Comparison of ENCODE assay signal across 8 mouse cellular contexts in genomic region chr7:4150811-4151221, GRCm38 (mm10). TPM values are rescaled to one million over a fixed set of nuclear protein-coding genes. Genes with fewer than 3 reads are reported as not detected.
DNase-seq lines count a peak whose midpoint lies in the region; ATAC-seq and TF ChIP-seq lines count a peak whose summit lies in the region.

No protein-coding gene starts in this region.

- peak; percentile 52 for DNase-seq in layer of hippocampus, adult 11-12 months (ENCODE audit: low spot score)
- no peak for DNase-seq in layer of hippocampus, postnatal 36 days
- peak; percentile 61 for DNase-seq in adrenal gland, postnatal 25 days
- peak; percentile 51 for DNase-seq in forebrain, embryonic 11.5 days (ENCODE audit: low spot score)
- DNase-seq in hindbrain, postnatal 0 days (ENCODE audit: low spot score) = peak; percentile 74
- peak; percentile 52 for DNase-seq in midbrain, embryonic 14.5 days
- no peak for DNase-seq in ovary, postnatal 10 days (ENCODE audit: low spot score)

- H3K36me3 ChIP-seq in forebrain, embryonic 11.5 days (ENCODE audit: control insufficient read depth, insufficient read depth, low read length) = peaks cover 10% of the 10 kb centered on the region; the same call in 1 of the 2 replicates
- H3K36me3 ChIP-seq in hindbrain, postnatal 0 days (ENCODE audit: insufficient read depth, low read length) = peaks cover 17% of the 10 kb centered on the region
- peaks cover 27% of the 10 kb centered on the region for H3K36me3 ChIP-seq in limb, embryonic 15.5 days
- peaks cover 25% of the 10 kb centered on the region for H3K36me3 ChIP-seq in midbrain, embryonic 14.5 days (ENCODE audit: control insufficient read depth, insufficient read depth, low read length)

- peak overlapping the region; percentile 1; the same call in 1 of the 2 replicates for H3K4me3 ChIP-seq in forebrain, embryonic 11.5 days (ENCODE audit: low read depth, low read length)
- peak overlapping the region; percentile 52 for H3K4me3 ChIP-seq in hindbrain, postnatal 0 days (ENCODE audit: low read length)
- H3K4me3 ChIP-seq in limb, embryonic 15.5 days = peak overlapping the region; percentile 16
- H3K4me3 ChIP-seq in midbrain, embryonic 14.5 days (replicated peaks; ENCODE audit: low read depth, low read length) = peak overlapping the region; percentile 28

- 9% methylated on average over 14 of the region's 14 CpGs for WGBS in forebrain, embryonic 11.5 days
- WGBS in hindbrain, postnatal 0 days = 6% methylated on average over 14 of the region's 14 CpGs
- WGBS in limb, embryonic 15.5 days = 18% methylated on average over 14 of the region's 14 CpGs
- 5% methylated on average over 14 of the region's 14 CpGs for WGBS in midbrain, embryonic 14.5 days

- H3K9me3 ChIP-seq in forebrain, embryonic 11.5 days (ENCODE audit: control insufficient read depth, low read length) = no peaks in the 10 kb centered on the region
- no peaks in the 10 kb centered on the region for H3K9me3 ChIP-seq in hindbrain, postnatal 0 days (ENCODE audit: low read length)
- no peaks in the 10 kb centered on the region for H3K9me3 ChIP-seq in limb, embryonic 15.5 days
- H3K9me3 ChIP-seq in midbrain, embryonic 14.5 days (ENCODE audit: control insufficient read depth, low read length) = no peaks in the 10 kb centered on the region

- peaks cover 17% of the 10 kb centered on the region for H3K27me3 ChIP-seq in forebrain, embryonic 11.5 days (ENCODE audit: control insufficient read depth, insufficient read depth, low read length)
- H3K27me3 ChIP-seq in hindbrain, postnatal 0 days (ENCODE audit: insufficient read depth, low read length) = 0 out of 2 replicates have a peak, but pooled peaks cover 3% of the 10 kb centered on the region
- H3K27me3 ChIP-seq in limb, embryonic 15.5 days = peaks cover 6% of the 10 kb centered on the region; the same call in 1 of the 2 replicates
- peaks cover 17% of the 10 kb centered on the region for H3K27me3 ChIP-seq in midbrain, embryonic 14.5 days (ENCODE audit: control insufficient read depth, insufficient read depth, low read length)

- TF ChIP-seq CTCF in hindbrain, postnatal 0 days (IDR thresholded peaks at IDR 0.05; ENCODE audit: low read depth) = no peak

- no peak for ATAC-seq in forebrain, embryonic 11.5 days (replicated peaks; ENCODE audit: low FRiP score)
- ATAC-seq in hindbrain, postnatal 0 days = peak; percentile 30
- no peak for ATAC-seq in limb, embryonic 15.5 days (ENCODE audit: insufficient number of reproducible peaks, low FRiP score, low TSS enrichment, low read depth)
- ATAC-seq in midbrain, embryonic 14.5 days (ENCODE audit: low FRiP score, low TSS enrichment) = no peak

- peaks cover 7% of the 10 kb centered on the region; the same call in 1 of the 2 replicates for H3K4me1 ChIP-seq in forebrain, embryonic 11.5 days (replicated peaks; ENCODE audit: control insufficient read depth, insufficient read depth, low read length)
- H3K4me1 ChIP-seq in hindbrain, postnatal 0 days (ENCODE audit: insufficient read depth, low read length) = peaks cover 16% of the 10 kb centered on the region; the same call in 1 of the 2 replicates
- H3K4me1 ChIP-seq in limb, embryonic 15.5 days = peaks cover 43% of the 10 kb centered on the region
- peaks cover 22% of the 10 kb centered on the region for H3K4me1 ChIP-seq in midbrain, embryonic 14.5 days (ENCODE audit: control insufficient read depth, insufficient read depth, low read length)

- H3K27ac ChIP-seq in forebrain, embryonic 11.5 days (ENCODE audit: low read depth, low read length) = no peak overlapping the region
- 0 out of 2 replicates have a peak overlapping the region, but pooled peaks have one; percentile 91 for H3K27ac ChIP-seq in hindbrain, postnatal 0 days
- H3K27ac ChIP-seq in limb, embryonic 15.5 days = no peak overlapping the region
- H3K27ac ChIP-seq in midbrain, embryonic 14.5 days (replicated peaks; ENCODE audit: low read depth, low read length) = no peak overlapping the region

- no peak overlapping the region for H3K9ac ChIP-seq in forebrain, embryonic 11.5 days (ENCODE audit: low read length)
- H3K9ac ChIP-seq in hindbrain, postnatal 0 days (replicated peaks; ENCODE audit: low read length) = peak overlapping the region; percentile 66; the same call in 1 of the 2 replicates
- H3K9ac ChIP-seq in limb, embryonic 15.5 days = no peak overlapping the region
- H3K9ac ChIP-seq in midbrain, embryonic 14.5 days (replicated peaks; ENCODE audit: low read length) = peak overlapping the region; percentile 26; the same call in 1 of the 2 replicates

- peak overlapping the region; percentile 96 for H3K4me2 ChIP-seq in forebrain, embryonic 11.5 days (ENCODE audit: low read depth, low read length, severe bottlenecking)
- H3K4me2 ChIP-seq in hindbrain, postnatal 0 days (ENCODE audit: low read depth, low read length) = peak overlapping the region; percentile 96
- H3K4me2 ChIP-seq in limb, embryonic 15.5 days = peak overlapping the region; percentile 79; the same call in 1 of the 2 replicates
- H3K4me2 ChIP-seq in midbrain, embryonic 14.5 days (ENCODE audit: low read length) = peak overlapping the region; percentile 92

RNA-seq across cellular contexts. Expression of gene Leng9, which starts 0.6 kb away (rescaled TPM):
- 1 to 10 TPM; 5.5 to 5.9 TPM for total RNA-seq in layer of hippocampus, postnatal 36 days (2021)
- total RNA-seq in adrenal gland, postnatal 25 days (2021) = 11.5 and 12.2 TPM in 2 replicates
- polyA plus RNA-seq in forebrain, embryonic 11.5 days (2014; fragmentation: Nextera tagmentation; extraction: Ambion mirVana) = 1.6 and 2.7 TPM in 2 replicates
- 4.2 and 4.4 TPM in 2 replicates for total RNA-seq in hindbrain, postnatal 0 days (2014; rRNA removed)
- 4.2 and 5.4 TPM in 2 replicates for polyA plus RNA-seq in hindbrain, postnatal 0 days (2015; fragmentation: Nextera tagmentation; extraction: Ambion mirVana)
- 5.4 and 6.2 TPM in 2 replicates for polyA plus RNA-seq in limb, embryonic 15.5 days (2015; fragmentation: Nextera tagmentation; extraction: Ambion mirVana)
- polyA plus RNA-seq in midbrain, embryonic 14.5 days (2014; fragmentation: Nextera tagmentation; extraction: Ambion mirVana) = 3.4 and 4.8 TPM in 2 replicates

RNA-seq across cellular contexts. Expression of gene Cdc42ep5, which starts 13.8 kb away (rescaled TPM):
- 1 to 10 TPM in 1 of 2 experiments, under 1 TPM in 1; 0.95 to 1.1 TPM for total RNA-seq in layer of hippocampus, postnatal 36 days (2021)
- total RNA-seq in adrenal gland, postnatal 25 days (2021) = 42.7 and 45.5 TPM in 2 replicates
- polyA plus RNA-seq in forebrain, embryonic 11.5 days (2014; fragmentation: Nextera tagmentation; extraction: Ambion mirVana) = 16.2 and 17.8 TPM in 2 replicates
- 8.5 and 15.9 TPM in 2 replicates for total RNA-seq in hindbrain, postnatal 0 days (2014; rRNA removed)
- polyA plus RNA-seq in hindbrain, postnatal 0 days (2015; fragmentation: Nextera tagmentation; extraction: Ambion mirVana) = 11.7 and 12.0 TPM in 2 replicates
- polyA plus RNA-seq in limb, embryonic 15.5 days (2015; fragmentation: Nextera tagmentation; extraction: Ambion mirVana) = 80.6 and 82.3 TPM in 2 replicates
- 3.1 and 5.3 TPM in 2 replicates for polyA plus RNA-seq in midbrain, embryonic 14.5 days (2014; fragmentation: Nextera tagmentation; extraction: Ambion mirVana)

RNA-seq across cellular contexts. Expression of gene Leng8, which starts 14.0 kb away (rescaled TPM):
- total RNA-seq in layer of hippocampus, postnatal 36 days (2021) = 100 to 1,000 TPM; 154 to 191 TPM
- total RNA-seq in adrenal gland, postnatal 25 days (2021) = 131 and 169 TPM in 2 replicates
- polyA plus RNA-seq in forebrain, embryonic 11.5 days (2014; fragmentation: Nextera tagmentation; extraction: Ambion mirVana) = 77.4 and 77.5 TPM in 2 replicates
- total RNA-seq in hindbrain, postnatal 0 days (2014; rRNA removed) = 183 and 264 TPM in 2 replicates
- 49.1 and 50.8 TPM in 2 replicates for polyA plus RNA-seq in hindbrain, postnatal 0 days (2015; fragmentation: Nextera tagmentation; extraction: Ambion mirVana)
- polyA plus RNA-seq in limb, embryonic 15.5 days (2015; fragmentation: Nextera tagmentation; extraction: Ambion mirVana) = 56.7 and 57.3 TPM in 2 replicates
- 68.4 and 77.3 TPM in 2 replicates for polyA plus RNA-seq in midbrain, embryonic 14.5 days (2014; fragmentation: Nextera tagmentation; extraction: Ambion mirVana)

RNA-seq across cellular contexts. Expression of gene Ttyh1, which starts 31.6 kb away (rescaled TPM):
- total RNA-seq in layer of hippocampus, postnatal 36 days (2021) = 100 to 1,000 TPM; 554 to 570 TPM
- total RNA-seq in adrenal gland, postnatal 25 days (2021) = 2.0 and 2.3 TPM in 2 replicates
- 87.3 and 96.0 TPM in 2 replicates for polyA plus RNA-seq in forebrain, embryonic 11.5 days (2014; fragmentation: Nextera tagmentation; extraction: Ambion mirVana)
- total RNA-seq in hindbrain, postnatal 0 days (2014; rRNA removed) = 819 and 1,009 TPM in 2 replicates
- polyA plus RNA-seq in hindbrain, postnatal 0 days (2015; fragmentation: Nextera tagmentation; extraction: Ambion mirVana) = 249 and 272 TPM in 2 replicates
- polyA plus RNA-seq in limb, embryonic 15.5 days (2015; fragmentation: Nextera tagmentation; extraction: Ambion mirVana) = 2.6 and 3.3 TPM in 2 replicates
- 104 and 112 TPM in 2 replicates for polyA plus RNA-seq in midbrain, embryonic 14.5 days (2014; fragmentation: Nextera tagmentation; extraction: Ambion mirVana)

Comparison
In these comparisons a context has a peak if more than half of its experiments do, and no peak if none do; other contexts are left out.
1. DNase-seq: peak in layer of hippocampus, adult 11-12 months (single experiment), adrenal gland, postnatal 25 days (single experiment), forebrain, embryonic 11.5 days (single experiment), hindbrain, postnatal 0 days (single experiment) and midbrain, embryonic 14.5 days (single experiment); none in layer of hippocampus, postnatal 36 days (0 of 2) and ovary, postnatal 10 days (single experiment).
2. H3K4me3 ChIP-seq: peak in every context shown above with its lines; median percentile 52 in hindbrain, postnatal 0 days; 28 in midbrain, embryonic 14.5 days; 16 in limb, embryonic 15.5 days; 1 in forebrain, embryonic 11.5 days.
3. H3K9ac ChIP-seq: peak in hindbrain, postnatal 0 days (single experiment) and midbrain, embryonic 14.5 days (single experiment); none in forebrain, embryonic 11.5 days (single experiment) and limb, embryonic 15.5 days (single experiment).
4. Peak in every context shown above with its lines, with median percentiles within 50 percentile points of each other: H3K4me2 ChIP-seq.